Mouse (Mus musculus): ENCODE measurements at regions not wholly inside any gene's neighbourhood (a gene's known extent, or its start where the extent isn't known, plus 50 kb on each side); places are given as distances from the start of the nearest gene placed in this dataset.

DNA sequence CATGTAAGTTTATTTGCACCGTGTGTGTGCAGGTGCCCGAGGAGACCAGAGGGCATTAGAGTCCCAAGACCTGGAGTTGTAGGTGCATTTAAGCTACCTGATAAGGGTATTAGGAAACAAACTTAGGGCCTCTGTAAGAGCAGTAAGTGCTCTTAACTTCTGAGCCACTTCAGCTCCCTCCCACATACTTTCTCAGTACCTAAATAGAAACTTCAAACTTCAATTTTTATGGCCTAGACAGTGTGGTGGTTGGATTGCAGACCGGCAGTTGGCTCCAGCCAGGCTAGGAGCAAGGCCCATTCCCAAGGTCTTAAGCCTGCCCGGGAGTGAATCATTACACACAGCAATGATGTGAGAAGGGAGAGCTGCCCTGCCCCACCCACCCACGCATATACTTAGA is 208.8 kb upstream of the Plpp4 start:
- TF ChIP-seq CTCF (IDR thresholded peaks at IDR 0.05; ENCODE audit: low read depth) (no peak), EP300 (IDR thresholded peaks at IDR 0.05; ENCODE audit: low read depth) (no peak)
